Comparison of ENCODE assay signal across 14 mouse cellular contexts in genomic region chr11:3296056-3296455, GRCm38 (mm10). TPM values are rescaled to one million over a fixed set of nuclear protein-coding genes. Genes with fewer than 3 reads are reported as not detected.
DNase-seq lines count a peak whose midpoint lies in the region; ATAC-seq and TF ChIP-seq lines count a peak whose summit lies in the region.
"Had no signal": no experiment of that assay in that cellular context is flagged by ENCODE, and none has a peak within 500 bp of the region (broad histone marks: within the 10 kb centered on the region; RNA-seq: fewer than 3 reads in every experiment).

No protein-coding gene starts in this region.

- peak overlapping the region; percentile 95; the same call in 1 of the 2 replicates for H3K4me3 ChIP-seq in hindbrain, embryonic 10.5 days
- H3K4me3 ChIP-seq in hindbrain, embryonic 11.5 days (ENCODE audit: low read depth, low read length) = no peak overlapping the region
- no peak overlapping the region for H3K4me3 ChIP-seq in thymus, adult 2 months (ENCODE audit: control insufficient read depth, insufficient read depth, low read length)
- H3K4me3 ChIP-seq in forebrain, embryonic 16.5 days (replicated peaks; ENCODE audit: low read length) = no peak overlapping the region
- H3K4me3 ChIP-seq: left cerebral cortex, adult 2 months; limb, embryonic 15.5 days had no signal

- peaks cover 50% of the 10 kb centered on the region for H3K4me1 ChIP-seq in hindbrain, embryonic 10.5 days (replicated peaks)
- H3K4me1 ChIP-seq in hindbrain, embryonic 11.5 days (replicated peaks; ENCODE audit: control insufficient read depth, insufficient read depth, low read length) = peaks cover 23% of the 10 kb centered on the region
- H3K4me1 ChIP-seq in thymus, adult 2 months (replicated peaks; ENCODE audit: control insufficient read depth, insufficient read depth, low read length) = peaks cover 68% of the 10 kb centered on the region
- peaks cover 46% of the 10 kb centered on the region for H3K4me1 ChIP-seq in forebrain, embryonic 16.5 days (replicated peaks; ENCODE audit: control insufficient read depth, insufficient read depth, low read length)

- no peaks in the 10 kb centered on the region for H3K9me3 ChIP-seq in hindbrain, embryonic 10.5 days
- H3K9me3 ChIP-seq in hindbrain, embryonic 11.5 days (ENCODE audit: control insufficient read depth, low read length) = no peaks in the 10 kb centered on the region
- H3K9me3 ChIP-seq in forebrain, embryonic 16.5 days (ENCODE audit: control insufficient read depth, low read length) = no peaks in the 10 kb centered on the region
- H3K9me3 ChIP-seq: limb, embryonic 15.5 days had no signal

- no peak for TF ChIP-seq CTCF in thymus, adult 2 months (IDR thresholded peaks at IDR 0.05; ENCODE audit: borderline replicate concordance, control insufficient read depth, extremely low read depth, insufficient read depth, low read length, poor library complexity)

- 80% methylated on average over 5 of the region's 5 CpGs for WGBS in hindbrain, embryonic 10.5 days
- 73% methylated on average over 5 of the region's 5 CpGs for WGBS in hindbrain, embryonic 11.5 days
- WGBS in thymus, adult 2 months = 33% methylated on average over 5 of the region's 5 CpGs
- WGBS in forebrain, embryonic 16.5 days = 57% methylated on average over 5 of the region's 5 CpGs

- no peak for DNase-seq in hindbrain, embryonic 10.5 days (ENCODE audit: low spot score)
- DNase-seq in hindbrain, embryonic 11.5 days (ENCODE audit: low spot score) = no peak
- DNase-seq in thymus, adult 2 months = no peak
- no peak for DNase-seq in thymus, postnatal 10 days (ENCODE audit: low spot score in 2 of 2)
- no peak for DNase-seq in urinary bladder, postnatal 10 days (ENCODE audit: low spot score)
- no peak for DNase-seq in ovary, adult 18-20 months (ENCODE audit: low spot score)
- no peak for DNase-seq in cerebellum, adult 9-10 months
- DNase-seq: cerebellum, adult 2 months; gastrocnemius, postnatal 10 days; kidney, postnatal 10 days; lung, postnatal 36 days had no signal

- H3K27ac ChIP-seq in hindbrain, embryonic 10.5 days = peak overlapping the region; percentile 50; the same call in 1 of the 2 replicates
- H3K27ac ChIP-seq in hindbrain, embryonic 11.5 days (ENCODE audit: low read depth, low read length) = no peak overlapping the region
- H3K27ac ChIP-seq in thymus, adult 2 months (ENCODE audit: control insufficient read depth, insufficient read depth, low read length) = peak overlapping the region; percentile 30; the same call in 1 of the 2 replicates
- H3K27ac ChIP-seq in forebrain, embryonic 16.5 days (ENCODE audit: low read length) = no peak overlapping the region
- H3K27ac ChIP-seq: left cerebral cortex, adult 2 months; limb, embryonic 15.5 days had no signal

- H3K9ac ChIP-seq in hindbrain, embryonic 11.5 days (ENCODE audit: low read depth, low read length) = no peak overlapping the region; the same call in 1 of the 2 replicates
- no peak overlapping the region for H3K9ac ChIP-seq in forebrain, embryonic 16.5 days (replicated peaks; ENCODE audit: low read depth, low read length)
- H3K9ac ChIP-seq: limb, embryonic 15.5 days had no signal

- no peaks in the 10 kb centered on the region for H3K27me3 ChIP-seq in hindbrain, embryonic 10.5 days (ENCODE audit: insufficient read depth, poor library complexity, severe bottlenecking)
- H3K27me3 ChIP-seq in hindbrain, embryonic 11.5 days (ENCODE audit: control insufficient read depth, insufficient read depth, low read length) = no peaks in the 10 kb centered on the region
- H3K27me3 ChIP-seq in thymus, adult 2 months (ENCODE audit: control insufficient read depth, insufficient read depth, low read length) = no peaks in the 10 kb centered on the region
- no peaks in the 10 kb centered on the region for H3K27me3 ChIP-seq in forebrain, embryonic 16.5 days (replicated peaks; ENCODE audit: control insufficient read depth, insufficient read depth, low read length)
- H3K27me3 ChIP-seq: limb, embryonic 15.5 days had no signal

- no peak for TF ChIP-seq POLR2A in thymus, adult 2 months (IDR thresholded peaks at IDR 0.05; ENCODE audit: control insufficient read depth, extremely low read depth, insufficient read depth, low read length, poor library complexity)

- H3K36me3 ChIP-seq in hindbrain, embryonic 10.5 days = peaks cover 98% of the 10 kb centered on the region
- H3K36me3 ChIP-seq in hindbrain, embryonic 11.5 days (ENCODE audit: control insufficient read depth, insufficient read depth, low read length) = peaks cover 33% of the 10 kb centered on the region
- peaks cover 35% of the 10 kb centered on the region for H3K36me3 ChIP-seq in thymus, adult 2 months (ENCODE audit: control insufficient read depth, insufficient read depth, low read length)
- peaks cover 32% of the 10 kb centered on the region for H3K36me3 ChIP-seq in forebrain, embryonic 16.5 days (ENCODE audit: control insufficient read depth, insufficient read depth)

- no peak for ATAC-seq in hindbrain, embryonic 11.5 days (ENCODE audit: low FRiP score)
- no peak for ATAC-seq in forebrain, embryonic 16.5 days

- no peak overlapping the region for H3K4me2 ChIP-seq in hindbrain, embryonic 11.5 days (replicated peaks; ENCODE audit: low read depth, low read length)
- peak overlapping the region; percentile 12; the same call in 1 of the 2 replicates for H3K4me2 ChIP-seq in forebrain, embryonic 16.5 days (ENCODE audit: low read length)
- H3K4me2 ChIP-seq: limb, embryonic 15.5 days had no signal

RNA-seq across cellular contexts. Expression of gene Patz1, which starts 7.4 kb away (rescaled TPM):
- polyA plus RNA-seq in hindbrain, embryonic 10.5 days (2016; fragmentation: Nextera tagmentation; extraction: Ambion mirVana) = 106 and 116 TPM in 2 replicates
- 91.2 and 97.0 TPM in 2 replicates for polyA plus RNA-seq in hindbrain, embryonic 11.5 days (2014; fragmentation: Nextera tagmentation; extraction: Ambion mirVana)
- 216 and 243 TPM in 2 replicates for polyA plus RNA-seq in thymus, adult 2 months (2012; rRNA removed)
- polyA plus RNA-seq in forebrain, embryonic 16.5 days (2015; fragmentation: Nextera tagmentation; extraction: Ambion mirVana) = 56.6 and 58.2 TPM in 2 replicates

RNA-seq across cellular contexts. Expression of gene Drg1, which starts 29.8 kb away (rescaled TPM):
- polyA plus RNA-seq in hindbrain, embryonic 10.5 days (2016; fragmentation: Nextera tagmentation; extraction: Ambion mirVana) = 317 and 322 TPM in 2 replicates
- 321 and 329 TPM in 2 replicates for polyA plus RNA-seq in hindbrain, embryonic 11.5 days (2014; fragmentation: Nextera tagmentation; extraction: Ambion mirVana)
- 36.8 and 36.9 TPM in 2 replicates for polyA plus RNA-seq in thymus, adult 2 months (2012; rRNA removed)
- 252 and 276 TPM in 2 replicates for polyA plus RNA-seq in forebrain, embryonic 16.5 days (2015; fragmentation: Nextera tagmentation; extraction: Ambion mirVana)

RNA-seq across cellular contexts. Expression of gene Pik3ip1, which starts 34.1 kb away (rescaled TPM):
- 9.3 and 9.4 TPM in 2 replicates for polyA plus RNA-seq in hindbrain, embryonic 10.5 days (2016; fragmentation: Nextera tagmentation; extraction: Ambion mirVana)
- polyA plus RNA-seq in hindbrain, embryonic 11.5 days (2014; fragmentation: Nextera tagmentation; extraction: Ambion mirVana) = 11.5 and 12.0 TPM in 2 replicates
- 151 and 153 TPM in 2 replicates for polyA plus RNA-seq in thymus, adult 2 months (2012; rRNA removed)
- 36.1 and 41.8 TPM in 2 replicates for polyA plus RNA-seq in forebrain, embryonic 16.5 days (2015; fragmentation: Nextera tagmentation; extraction: Ambion mirVana)

Comparison
In these comparisons a context has a peak if more than half of its experiments do, and no peak if none do; other contexts are left out.
1. H3K27ac ChIP-seq: peak in hindbrain, embryonic 10.5 days (single experiment) and thymus, adult 2 months (single experiment); none in hindbrain, embryonic 11.5 days (single experiment) and forebrain, embryonic 16.5 days (single experiment).